Mouse (Mus musculus): ENCODE data around the gene Mical2.

Gene Mical2

DNA sequence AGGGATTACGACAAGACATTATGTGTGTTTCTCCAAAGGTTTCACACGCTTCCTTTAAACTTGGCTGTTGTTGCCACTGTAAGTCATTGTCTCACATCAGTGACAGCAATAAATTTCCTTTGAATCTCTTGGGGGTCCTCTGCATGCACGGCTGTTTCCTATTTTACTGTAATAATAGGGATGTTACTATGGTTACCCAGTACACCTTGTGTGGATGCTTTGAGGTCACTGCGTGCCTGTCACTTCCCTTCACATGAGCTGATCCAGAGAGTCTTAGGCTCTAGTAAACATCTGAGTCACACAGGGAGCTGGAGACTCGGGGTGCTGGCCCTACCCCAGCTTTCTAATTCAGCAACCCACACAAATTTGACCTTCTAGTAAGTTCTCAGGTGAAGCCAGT, 88.0 kb downstream of the Mical2 start:
- no peak for DNase-seq (ENCODE audit: low read depth, low spot score)

DNA sequence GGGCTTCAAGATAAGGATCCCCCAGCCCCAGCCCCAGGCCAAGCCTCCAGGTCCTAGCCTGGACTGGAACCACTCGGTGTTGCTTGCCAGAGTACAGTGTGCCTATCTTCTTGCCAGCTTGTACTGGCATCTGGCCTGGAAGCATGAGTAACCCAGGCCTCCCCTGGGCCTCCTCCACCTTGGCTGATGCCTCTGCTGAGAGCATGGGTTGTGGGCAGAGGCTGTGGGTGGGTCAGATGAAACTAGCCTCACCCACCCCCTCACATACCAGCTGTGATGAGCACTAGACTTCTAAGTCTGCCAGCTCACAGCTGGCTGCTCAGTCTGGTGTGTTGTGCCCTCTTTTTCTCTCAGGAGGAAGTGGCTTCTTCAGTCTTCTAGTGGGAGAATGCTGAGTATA, 90.6 kb downstream of the Mical2 start:
- peak; percentile 86 for DNase-seq (ENCODE audit: low read depth, low spot score)

DNA sequence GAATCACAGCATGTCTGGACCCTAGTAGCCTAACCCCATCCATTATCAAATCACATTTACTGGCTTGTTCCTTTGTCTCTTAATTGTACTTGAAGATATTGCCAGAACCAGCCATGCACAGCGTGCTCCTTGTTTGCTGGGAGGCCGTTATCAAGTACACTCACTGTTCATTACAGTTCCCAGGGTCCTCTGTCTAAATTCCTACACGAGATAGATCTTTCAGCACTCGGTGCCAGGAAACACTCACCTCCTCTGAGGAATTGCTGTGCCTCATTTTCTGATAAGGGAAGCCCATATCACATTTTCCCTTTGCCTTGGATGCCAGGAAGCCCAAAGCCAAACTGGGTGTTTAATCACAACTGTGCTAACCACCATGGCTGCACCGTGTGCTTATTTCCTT, 91.8 kb downstream of the Mical2 start:
- no peak for DNase-seq (ENCODE audit: low read depth, low spot score)

DNA sequence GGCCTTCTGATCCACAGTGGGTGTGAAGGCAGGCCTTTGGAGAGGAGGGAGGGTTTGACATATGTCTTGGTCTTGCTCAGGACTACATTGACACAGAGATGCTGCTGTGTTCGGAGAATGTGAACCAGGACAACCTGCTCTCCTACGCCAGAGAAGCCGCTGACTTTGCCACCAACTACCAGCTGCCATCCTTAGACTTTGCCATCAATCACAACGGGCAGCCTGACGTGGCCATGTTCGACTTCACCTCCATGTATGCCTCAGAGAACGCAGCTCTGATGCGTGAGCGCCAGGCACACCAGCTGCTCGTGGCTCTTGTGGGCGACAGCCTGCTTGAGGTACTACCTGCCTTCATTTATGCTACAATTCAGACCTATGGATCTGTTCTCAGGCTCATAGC, 92.7 kb downstream of the Mical2 start:
- no peak for DNase-seq (ENCODE audit: low read depth, low spot score)

DNA sequence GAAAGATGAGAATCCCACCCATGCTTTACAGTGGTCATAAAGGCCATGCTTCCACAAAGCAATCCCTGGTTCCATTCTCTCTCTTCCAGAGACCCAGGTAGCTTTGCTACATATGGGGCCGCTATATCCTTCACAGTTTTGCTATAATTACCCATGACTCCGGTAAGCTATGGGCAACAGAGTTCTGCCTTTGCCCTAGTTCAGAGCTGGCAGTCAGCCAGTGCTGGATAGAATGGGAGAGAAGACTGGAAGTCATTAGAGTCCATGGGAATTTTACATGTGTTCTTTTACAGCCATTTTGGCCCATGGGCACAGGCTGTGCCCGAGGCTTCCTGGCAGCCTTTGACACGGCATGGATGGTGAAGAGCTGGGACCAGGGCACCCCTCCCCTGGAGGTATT, 93.8 kb downstream of the Mical2 start:
- DNase-seq (ENCODE audit: low read depth, low spot score), result no peak

DNA sequence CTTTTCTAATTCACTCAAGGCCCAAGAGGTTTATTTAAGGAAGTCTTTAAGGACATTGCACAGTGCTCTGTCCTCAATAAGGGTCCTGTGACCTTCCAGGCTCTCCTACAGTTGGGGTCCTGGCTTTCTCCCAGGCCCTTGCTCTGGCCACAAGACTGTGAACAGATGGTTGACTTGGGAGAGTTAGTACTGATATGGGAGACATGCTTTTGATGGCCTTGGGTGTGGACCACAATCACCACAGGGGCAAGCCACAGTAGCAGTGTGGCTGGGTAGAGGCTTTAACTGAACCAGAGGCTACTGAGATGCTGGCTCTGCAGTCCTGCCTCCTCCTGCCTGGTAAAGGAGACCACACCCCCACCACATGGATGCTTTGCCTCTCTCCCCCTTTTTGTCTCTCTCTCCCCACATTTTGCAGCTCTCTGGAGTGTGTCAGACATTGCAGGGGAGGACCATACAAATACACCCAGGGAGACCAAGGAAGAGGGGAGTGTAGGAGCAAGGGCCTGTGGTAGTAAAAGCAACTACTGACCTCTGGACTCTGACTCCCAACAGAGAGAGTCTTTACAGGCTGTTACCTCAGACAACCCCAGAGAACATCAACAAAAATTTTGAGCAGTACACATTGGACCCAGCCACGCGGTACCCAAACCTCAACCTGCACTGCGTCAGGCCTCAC, 94.5 kb downstream of the Mical2 start:
- DNase-seq (ENCODE audit: low read depth, low spot score), result no peak

DNA sequence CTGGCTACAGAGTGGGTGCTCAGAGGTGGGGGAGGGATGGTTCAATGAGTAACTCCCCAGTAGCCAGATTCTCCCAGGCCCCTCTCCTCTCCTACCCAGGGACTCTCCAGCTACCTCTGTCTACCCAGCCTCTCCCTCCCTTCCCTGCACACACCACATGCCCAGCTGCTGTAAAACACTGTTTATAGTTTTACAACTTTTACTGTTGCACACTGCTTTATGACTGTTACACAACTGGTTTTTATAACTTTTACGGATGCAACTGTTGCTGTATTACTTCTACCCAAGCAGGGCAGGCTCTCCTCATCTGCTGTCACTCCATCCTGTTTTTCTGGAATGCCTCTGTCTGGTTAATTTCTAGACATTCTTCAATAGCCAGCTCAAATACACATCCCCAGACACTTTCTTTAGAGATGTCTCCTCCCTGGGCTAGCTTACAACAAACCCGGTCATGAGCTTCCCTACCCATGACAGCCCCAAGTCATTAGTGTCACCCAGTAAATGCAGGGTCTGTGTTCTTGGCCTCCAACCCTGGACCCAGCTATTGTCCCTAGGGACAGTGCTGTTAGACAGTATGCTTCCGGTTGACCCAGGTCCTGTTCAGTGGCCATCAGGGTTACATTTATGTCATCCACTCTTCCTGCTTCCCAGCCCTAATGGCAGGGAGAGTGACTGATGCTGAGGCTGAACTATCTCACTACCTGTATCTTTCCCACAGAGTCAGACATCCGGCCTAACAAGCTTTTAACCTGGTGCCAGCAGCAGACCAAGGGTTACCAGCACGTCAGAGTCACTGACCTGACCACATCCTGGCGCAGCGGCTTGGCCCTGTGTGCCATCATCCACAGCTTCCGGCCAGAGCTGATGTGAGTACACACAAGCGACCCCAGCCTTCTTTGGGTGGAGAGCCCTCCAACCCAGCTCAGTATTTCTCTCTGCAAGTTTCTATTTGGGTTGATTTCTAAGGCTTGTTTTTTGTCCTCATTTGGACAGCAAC, 96.4 kb downstream of the Mical2 start:
- DNase-seq (ENCODE audit: low read depth, low spot score), result no peak

DNA sequence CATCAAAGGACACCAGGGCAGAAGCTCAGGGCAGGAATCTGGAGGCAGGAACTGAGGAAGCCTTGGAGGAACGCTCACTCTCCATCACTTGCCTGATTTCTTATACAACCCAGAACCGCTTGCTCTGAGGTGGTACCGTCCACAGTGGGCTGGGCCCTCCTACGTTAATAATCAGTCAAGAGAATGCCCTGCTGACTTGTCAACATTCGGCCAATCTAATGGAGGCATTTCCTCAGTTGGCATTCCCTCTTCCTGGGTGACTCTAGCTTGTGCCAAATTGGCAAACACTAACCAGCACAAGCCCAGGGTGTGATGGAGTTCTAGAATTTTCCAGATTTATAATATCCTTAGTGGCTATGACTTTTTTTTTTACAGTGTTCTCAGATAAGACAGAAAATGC, 98.9 kb downstream of the Mical2 start:
- no peak for DNase-seq (ENCODE audit: low read depth, low spot score)

DNA sequence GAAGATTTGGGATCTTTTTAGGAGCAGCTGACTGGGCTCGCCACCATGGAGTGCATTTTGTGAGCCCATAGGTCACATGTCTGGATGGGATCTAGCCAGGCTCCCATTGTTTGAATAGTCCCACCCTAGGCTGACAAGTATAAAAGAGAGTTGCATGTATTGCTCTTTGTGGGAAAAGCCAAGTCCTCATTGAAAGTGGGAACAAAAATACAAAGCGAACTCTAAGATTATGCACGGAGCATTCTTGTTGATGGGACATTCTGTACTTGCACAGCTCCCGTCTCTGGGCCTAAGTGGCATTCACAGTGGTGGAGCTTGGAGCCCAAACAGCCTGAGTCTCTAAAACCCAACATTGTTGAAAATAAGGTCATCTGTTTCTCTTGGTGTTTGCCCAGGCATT, 101.2 kb downstream of the Mical2 start:
- no peak for DNase-seq (ENCODE audit: low read depth, low spot score)

DNA sequence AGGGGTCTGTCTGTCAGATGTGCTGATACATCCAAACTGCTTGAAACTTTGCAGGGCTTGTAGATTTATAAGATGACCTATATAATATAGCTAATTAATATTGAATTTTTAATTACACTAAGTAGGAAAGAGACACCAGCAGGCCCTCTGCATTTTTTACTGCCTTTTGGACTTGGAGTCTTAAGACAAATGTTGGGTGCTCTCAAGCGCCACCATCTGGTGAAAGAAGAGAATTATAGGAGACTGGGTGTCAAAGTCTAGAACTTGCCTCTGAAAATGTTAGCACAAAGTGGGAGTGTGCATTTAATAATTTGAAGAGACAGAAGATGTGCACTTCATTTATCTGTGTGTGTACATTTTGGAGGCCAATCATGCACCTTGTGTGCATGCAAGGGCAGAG, 103.3 kb downstream of the Mical2 start:
- no peak for DNase-seq (ENCODE audit: low read depth, low spot score)

DNA sequence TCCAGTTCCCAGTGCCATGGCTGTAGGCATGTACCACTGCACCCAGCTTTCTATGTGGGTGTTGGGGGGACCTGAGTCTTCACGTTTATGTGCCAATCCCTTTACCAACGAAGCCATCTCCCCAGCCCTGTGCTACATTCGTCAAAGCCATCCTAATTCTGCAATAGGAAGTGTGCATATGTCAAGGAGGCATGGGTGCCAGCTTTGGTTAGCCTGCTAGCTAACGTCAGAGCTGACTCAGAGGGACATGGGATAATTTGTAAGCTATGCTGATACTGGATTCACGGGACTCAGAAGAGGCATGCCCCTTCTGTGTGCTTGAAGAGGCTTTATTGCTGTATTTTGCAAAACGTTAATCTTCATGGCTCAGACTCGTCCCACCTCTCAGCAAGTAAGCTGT, 103.8 kb downstream of the Mical2 start:
- DNase-seq (ENCODE audit: low read depth, low spot score), result no peak

DNA sequence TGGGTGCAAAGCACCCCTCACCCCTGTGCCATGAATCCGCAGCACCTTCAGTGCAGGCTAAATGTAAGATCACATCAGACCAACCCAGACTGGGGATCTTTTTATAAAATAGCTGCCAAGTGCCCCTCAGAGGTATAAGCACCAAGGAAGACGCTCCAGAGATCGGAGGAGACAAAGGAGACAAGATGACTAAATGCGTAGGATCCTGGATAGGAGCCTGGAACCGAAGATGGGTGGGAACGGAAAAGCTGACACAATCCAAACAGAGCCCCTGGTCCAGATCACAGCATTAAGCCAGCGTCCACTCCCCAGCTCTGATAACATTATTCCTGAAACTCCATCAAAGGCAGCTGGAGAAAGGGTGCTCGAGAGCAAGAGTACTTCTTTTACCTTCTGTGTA, 105.3 kb downstream of the Mical2 start:
- DNase-seq (ENCODE audit: low read depth, low spot score), result no peak

DNA sequence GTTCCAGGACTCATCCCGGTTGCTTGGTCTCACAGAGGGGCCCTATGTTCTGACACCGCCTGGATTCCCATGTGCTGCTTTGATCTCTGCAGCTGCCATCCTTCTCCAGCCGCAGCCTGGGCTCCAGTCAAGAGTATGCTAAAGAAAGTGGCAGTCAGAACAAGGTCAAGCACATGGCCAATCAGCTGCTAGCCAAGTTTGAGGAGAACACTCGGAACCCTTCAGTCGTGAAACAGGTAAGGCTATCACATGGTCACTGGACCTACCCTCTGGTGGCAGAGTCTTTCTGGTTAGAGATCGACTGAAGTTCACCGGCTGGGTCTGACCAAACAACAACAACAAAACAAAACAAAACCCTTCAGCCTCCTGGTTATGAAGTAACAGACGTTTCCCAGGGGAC, 106.1 kb downstream of the Mical2 start:
- no peak for DNase-seq (ENCODE audit: low read depth, low spot score)

DNA sequence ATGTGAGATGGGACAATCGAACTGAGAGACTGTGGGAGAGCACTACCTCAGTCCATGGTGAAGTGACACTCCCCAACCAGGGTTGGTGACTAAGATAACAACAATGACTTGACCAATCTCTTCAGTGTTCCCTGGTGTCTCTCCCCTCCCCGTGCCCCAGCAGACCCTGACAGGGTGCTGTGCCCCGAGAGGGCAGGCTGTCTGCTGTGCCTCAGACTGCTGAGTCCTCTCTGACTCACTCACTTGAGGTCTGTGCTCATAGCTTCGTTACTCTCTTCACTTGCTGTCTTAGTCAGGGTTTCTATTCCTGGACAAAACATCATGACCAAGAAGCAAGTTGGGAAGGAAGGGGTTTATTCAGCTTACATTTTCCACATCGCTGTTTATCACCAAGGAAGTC, 106.8 kb downstream of the Mical2 start:
- no peak for DNase-seq (ENCODE audit: low read depth, low spot score)

DNA sequence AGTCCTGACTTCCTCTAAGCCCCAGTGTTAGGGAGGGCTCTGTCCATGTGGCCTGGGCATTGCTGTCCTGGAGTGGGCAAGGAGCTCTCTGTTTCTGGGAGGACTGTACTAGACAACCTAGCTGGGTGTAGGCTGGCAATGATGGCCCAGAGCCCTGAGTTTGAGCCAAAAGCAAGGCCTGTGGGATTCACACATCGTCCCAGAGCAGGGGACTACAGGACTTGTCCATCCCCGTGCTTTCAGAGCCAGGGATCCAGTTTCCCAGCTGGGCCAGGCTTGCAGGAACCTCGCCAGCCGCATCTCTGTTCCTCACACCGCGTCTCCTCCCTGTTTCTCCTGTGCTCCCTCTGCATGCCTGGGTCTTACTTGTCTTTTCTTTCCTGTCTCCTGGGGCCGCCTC, 107.7 kb downstream of the Mical2 start:
- no peak for DNase-seq (ENCODE audit: low read depth, low spot score)

DNA sequence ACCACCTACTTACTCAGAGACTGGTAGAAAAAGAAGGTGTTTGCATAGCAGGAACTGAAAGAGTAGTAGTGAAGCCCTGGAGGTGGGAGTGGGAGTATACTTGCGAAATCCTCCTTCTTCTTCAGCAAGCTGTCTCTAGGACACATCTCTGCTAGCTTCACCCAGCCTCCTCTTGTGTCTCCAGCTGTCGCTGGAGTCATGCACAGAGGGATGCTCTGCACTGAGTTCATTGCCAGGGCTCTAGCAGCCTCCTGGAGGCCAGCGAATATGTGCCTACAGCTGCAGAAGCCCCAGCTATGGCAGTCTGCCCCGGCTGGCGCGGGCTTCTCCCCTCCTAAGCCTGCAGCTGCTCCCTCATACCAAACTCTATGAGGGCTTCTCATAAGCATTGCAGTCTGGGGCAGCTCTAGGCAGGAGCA, 110.6 kb downstream of the Mical2 start:
- DNase-seq (ENCODE audit: low read depth, low spot score), result peak; percentile 97

DNA sequence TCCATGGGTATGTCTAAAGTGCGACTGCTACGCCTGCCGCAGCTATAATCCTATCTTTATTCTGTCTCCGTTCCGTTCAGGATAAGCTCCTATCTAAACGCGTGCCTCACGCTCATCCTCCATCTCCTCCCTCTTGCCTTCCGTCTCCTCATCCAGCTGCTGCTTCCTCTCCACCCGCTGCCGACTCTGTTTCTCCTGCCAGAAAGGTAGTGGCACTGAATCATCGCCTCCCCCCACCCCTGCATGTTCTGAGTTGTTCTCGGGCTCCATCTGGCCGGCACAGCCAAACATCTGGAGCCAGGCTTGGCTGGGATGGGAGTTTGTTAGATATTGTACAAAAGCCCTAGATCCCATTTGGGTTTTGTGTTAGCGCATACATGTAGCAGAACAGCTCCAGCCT, 111.1 kb downstream of the Mical2 start:
- DNase-seq (ENCODE audit: low read depth, low spot score), result peak; percentile 69

DNA sequence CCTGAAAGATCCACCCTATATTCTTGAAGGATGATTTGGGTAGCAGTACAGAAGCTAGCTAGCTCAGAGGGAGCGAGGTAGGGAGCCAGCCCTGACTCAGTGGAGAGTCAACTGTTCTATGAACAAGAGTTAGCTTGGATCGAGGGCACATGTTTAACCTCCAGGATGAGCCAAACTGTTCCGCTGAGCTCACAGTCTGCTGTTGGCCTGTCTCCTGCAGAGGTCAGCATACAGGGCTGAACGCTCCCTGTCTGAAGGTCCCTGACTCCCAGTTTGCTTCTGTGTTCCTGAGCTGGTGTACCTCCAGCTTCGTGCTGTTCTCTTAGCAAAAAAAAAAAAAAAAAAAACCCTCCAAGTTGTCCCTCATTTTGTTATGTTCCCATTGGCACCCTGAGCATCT, 112.1 kb downstream of the Mical2 start:
- DNase-seq (ENCODE audit: low read depth, low spot score), result no peak

DNA sequence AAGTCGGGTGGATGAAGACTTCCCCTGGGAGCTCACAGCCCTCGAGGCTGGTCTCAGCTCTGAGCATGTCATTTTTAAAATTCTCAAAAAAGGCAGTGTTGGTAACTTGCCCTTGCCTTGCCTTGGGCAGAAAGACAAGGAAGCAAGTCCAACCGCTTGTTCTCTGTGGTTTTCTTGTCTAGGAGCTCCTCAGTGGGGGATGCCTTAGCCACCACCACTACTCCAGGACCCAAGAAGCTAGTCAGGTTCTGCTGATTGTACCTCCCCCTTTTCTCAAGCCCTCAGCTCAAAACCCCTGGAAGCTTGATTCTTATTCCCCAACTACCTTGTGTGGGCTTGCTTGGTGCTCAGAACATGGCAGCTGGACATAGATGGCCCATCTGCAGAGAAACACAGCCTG, 115.4 kb downstream of the Mical2 start:
- no peak for DNase-seq (ENCODE audit: low read depth, low spot score)

DNA sequence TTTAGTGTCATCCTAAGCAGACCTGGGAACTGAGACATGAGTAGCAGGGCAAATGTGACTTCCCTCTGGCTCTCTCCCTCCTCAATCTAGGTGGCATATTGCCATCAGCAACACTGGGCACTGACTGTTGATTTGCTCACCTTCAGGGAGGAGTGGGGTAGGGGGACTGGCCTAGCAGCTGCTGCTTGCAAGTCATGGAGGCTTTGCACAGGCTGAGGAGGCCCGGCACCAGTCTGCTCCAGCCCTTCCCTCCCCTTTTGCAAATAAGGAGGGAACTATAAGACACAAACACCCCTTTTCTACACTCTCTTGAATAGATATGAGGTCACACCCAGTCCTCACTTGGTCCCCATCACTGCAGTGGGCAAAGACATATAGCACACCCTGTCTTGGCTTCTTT, 120.0 kb downstream of the Mical2 start:
- DNase-seq (ENCODE audit: low read depth, low spot score), result no peak

DNA sequence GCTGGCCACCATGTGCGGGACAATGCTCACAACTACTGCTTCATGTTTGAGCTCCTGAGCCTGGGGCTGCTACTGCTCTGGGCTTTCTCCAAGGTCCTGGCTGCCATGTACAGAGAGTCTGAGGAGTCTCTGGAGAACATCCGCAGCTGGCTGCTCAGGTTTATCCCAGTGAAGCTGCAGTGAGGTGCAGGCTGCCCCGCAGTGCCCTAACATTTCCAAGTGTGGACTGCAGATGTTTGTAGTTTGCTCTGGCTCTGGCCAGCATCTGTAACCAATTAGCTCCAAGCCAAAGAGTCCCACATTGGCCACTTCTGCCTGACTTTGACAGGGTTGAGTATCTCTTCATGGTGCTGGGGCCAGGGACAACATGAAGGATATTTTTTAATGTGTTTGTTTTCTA, 125.9 kb downstream of the Mical2 start:
- no peak for DNase-seq (ENCODE audit: low read depth, low spot score)

DNA sequence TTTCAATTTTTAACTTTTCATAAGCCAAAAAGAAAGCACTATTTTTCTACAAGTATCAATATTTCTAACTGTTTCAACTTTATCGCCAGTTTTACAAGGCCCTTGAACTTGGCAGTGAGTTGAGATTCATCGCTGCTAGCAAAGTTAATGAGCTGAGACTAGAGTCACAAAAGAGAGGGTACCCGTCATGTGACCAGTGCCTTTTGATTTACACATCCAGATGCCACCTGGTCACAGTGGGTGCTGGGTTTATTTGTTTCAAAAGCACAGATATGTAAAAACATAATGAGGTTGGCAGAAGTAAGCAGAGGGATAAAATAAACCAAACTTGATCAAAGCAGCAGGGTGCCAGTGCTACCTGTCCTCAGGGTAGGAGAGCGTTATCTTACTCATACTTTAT, 126.3 kb downstream of the Mical2 start:
- DNase-seq (ENCODE audit: low read depth, low spot score), result no peak

DNA sequence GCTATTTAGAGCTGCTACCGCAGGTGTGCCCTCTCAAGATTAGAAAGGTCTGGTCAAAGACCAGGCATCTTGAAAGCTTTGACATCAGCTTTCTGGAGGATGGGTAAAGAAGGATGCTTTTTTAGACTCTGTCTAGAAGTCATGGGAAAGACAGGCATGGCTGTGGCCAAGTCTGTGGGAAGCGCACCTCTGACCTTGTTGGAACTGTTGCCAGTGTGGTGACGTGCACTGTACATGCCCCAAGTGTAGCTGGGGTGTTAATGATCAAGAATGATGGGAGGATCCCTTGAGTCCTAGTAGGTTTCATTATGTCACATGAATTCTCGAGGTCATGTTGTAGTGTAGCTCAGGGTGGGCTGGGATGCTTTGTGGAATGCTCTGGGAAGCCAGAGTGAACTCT, 127.4 kb downstream of the Mical2 start:
- no peak for DNase-seq (ENCODE audit: low read depth, low spot score)
